Mouse (Mus musculus): ENCODE measurements at regions not wholly inside any gene's neighbourhood (a gene's known extent, or its start where the extent isn't known, plus 50 kb on each side); places are given as distances from the start of the nearest gene placed in this dataset.

GRCm38 (mm10) chr9:50191136-50191535 lies 153.6 kb downstream of the Rpl10-ps3 start:
- H3K4me3 ChIP-seq (replicated peaks; ENCODE audit: low read length) = no peak overlapping the region
- ATAC-seq (ENCODE audit: low FRiP score) (no peak), DNase-seq (ENCODE audit: low spot score) (no peak)
- no peak overlapping the region for H3K9ac ChIP-seq
- 14% methylated on average over 3 of the region's 3 CpGs for WGBS
- no peaks in the 10 kb centered on the region for H3K27me3 ChIP-seq (ENCODE audit: control insufficient read depth, insufficient read depth, low read length)
- no peaks in the 10 kb centered on the region for H3K9me3 ChIP-seq (ENCODE audit: control insufficient read depth, low read length)
- no peaks in the 10 kb centered on the region for H3K36me3 ChIP-seq (replicated peaks; ENCODE audit: control insufficient read depth, insufficient read depth)
- 0 out of 2 replicates have a peak, but pooled peaks cover 3% of the 10 kb centered on the region for H3K4me1 ChIP-seq (replicated peaks; ENCODE audit: control insufficient read depth, insufficient read depth, low read length)
- H3K4me2 ChIP-seq (replicated peaks) = no peak overlapping the region
- H3K27ac ChIP-seq = no peak overlapping the region

GRCm38 (mm10) chr9:50188576-50189070 lies 156.1 kb downstream of the Rpl10-ps3 start:
- Histone ChIP-seq H3K27me3 (ENCODE audit: control insufficient read depth, insufficient read depth, low read length) (no peaks in the 10 kb centered on the region), H3K36me3 (replicated peaks; ENCODE audit: control insufficient read depth, insufficient read depth) (no peaks in the 10 kb centered on the region), H3K4me3 (replicated peaks; ENCODE audit: low read length) (no peak overlapping the region), H3K4me2 (replicated peaks) (no peak overlapping the region), H3K9me3 (ENCODE audit: control insufficient read depth, low read length) (no peaks in the 10 kb centered on the region), H3K27ac (no peak overlapping the region), H3K4me1 (replicated peaks; ENCODE audit: control insufficient read depth, insufficient read depth, low read length) (0 out of 2 replicates have a peak, but pooled peaks cover 3% of the 10 kb centered on the region), H3K9ac (no peak overlapping the region)
- 65% methylated on average over 6 of the region's 6 CpGs for WGBS
- no peak for ATAC-seq (ENCODE audit: low FRiP score)
- DNase-seq (ENCODE audit: low spot score) = no peak

- 0 out of 2 replicates have a peak, but pooled peaks cover 4% of the 10 kb centered on the region for H3K9me3 ChIP-seq (ENCODE audit: control insufficient read depth, low read length)
- WGBS = 56% methylated on average over 2 of the region's 2 CpGs
- H3K27me3 ChIP-seq (ENCODE audit: control insufficient read depth, insufficient read depth, low read length) = no peaks in the 10 kb centered on the region
- H3K4me1 ChIP-seq (replicated peaks; ENCODE audit: control insufficient read depth, insufficient read depth, low read length) = no peaks in the 10 kb centered on the region
- no peak for DNase-seq (ENCODE audit: low spot score)
- no peaks in the 10 kb centered on the region for H3K36me3 ChIP-seq (replicated peaks; ENCODE audit: control insufficient read depth, insufficient read depth)
- no peak overlapping the region for H3K27ac ChIP-seq
- no peak overlapping the region for H3K4me3 ChIP-seq (replicated peaks; ENCODE audit: low read length)
- H3K4me2 ChIP-seq (replicated peaks) = no peak overlapping the region
- no peak overlapping the region for H3K9ac ChIP-seq
- ATAC-seq (ENCODE audit: low FRiP score) = no peak
These were observed 163.4 kb downstream of the Rpl10-ps3 start for GRCm38 (mm10) chr9:50181360-50181759.

GRCm38 (mm10) chr9:50176131-50176530 lies 168.6 kb downstream of the Rpl10-ps3 start:
- no peak for DNase-seq (ENCODE audit: low spot score)
- no peak for ATAC-seq (ENCODE audit: low FRiP score)
- no peak overlapping the region for H3K27ac ChIP-seq
- H3K4me1 ChIP-seq (replicated peaks; ENCODE audit: control insufficient read depth, insufficient read depth, low read length) = no peaks in the 10 kb centered on the region
- H3K9me3 ChIP-seq (ENCODE audit: control insufficient read depth, low read length) = 0 out of 2 replicates have a peak, but pooled peaks cover 4% of the 10 kb centered on the region
- H3K4me3 ChIP-seq (replicated peaks; ENCODE audit: low read length) = no peak overlapping the region
- no peak overlapping the region for H3K9ac ChIP-seq
- H3K36me3 ChIP-seq (replicated peaks; ENCODE audit: control insufficient read depth, insufficient read depth) = no peaks in the 10 kb centered on the region
- WGBS = 95% methylated on average over 2 of the region's 2 CpGs
- no peak overlapping the region for H3K4me2 ChIP-seq (replicated peaks)
- no peaks in the 10 kb centered on the region for H3K27me3 ChIP-seq (ENCODE audit: control insufficient read depth, insufficient read depth, low read length)

GRCm38 (mm10) chr9:50171826-50172464 lies 172.8 kb downstream of the Rpl10-ps3 start:
- H3K4me3 ChIP-seq (replicated peaks; ENCODE audit: low read length) = no peak overlapping the region
- WGBS = 20% methylated on average over 7 of the region's 7 CpGs
- H3K36me3 ChIP-seq (replicated peaks; ENCODE audit: control insufficient read depth, insufficient read depth) = no peaks in the 10 kb centered on the region
- H3K27ac ChIP-seq = peak overlapping the region; percentile 51
- ATAC-seq (ENCODE audit: low FRiP score) (peak; percentile 70; the same call in 1 of the 2 replicates), DNase-seq (ENCODE audit: low spot score) (peak; percentile 93)
- no peaks in the 10 kb centered on the region for H3K27me3 ChIP-seq (ENCODE audit: control insufficient read depth, insufficient read depth, low read length)
- H3K9me3 ChIP-seq (ENCODE audit: control insufficient read depth, low read length) = no peaks in the 10 kb centered on the region
- H3K4me2 ChIP-seq (replicated peaks) = peak overlapping the region; percentile 45
- H3K9ac ChIP-seq = no peak overlapping the region
- no peaks in the 10 kb centered on the region; the same call in 1 of the 2 replicates for H3K4me1 ChIP-seq (replicated peaks; ENCODE audit: control insufficient read depth, insufficient read depth, low read length)

- Histone ChIP-seq H3K9ac (no peak overlapping the region), H3K36me3 (replicated peaks; ENCODE audit: control insufficient read depth, insufficient read depth) (no peaks in the 10 kb centered on the region), H3K27ac (no peak overlapping the region), H3K4me2 (replicated peaks) (no peak overlapping the region), H3K9me3 (ENCODE audit: control insufficient read depth, low read length) (no peaks in the 10 kb centered on the region), H3K27me3 (ENCODE audit: control insufficient read depth, insufficient read depth, low read length) (no peaks in the 10 kb centered on the region), H3K4me3 (replicated peaks; ENCODE audit: low read length) (no peak overlapping the region), H3K4me1 (replicated peaks; ENCODE audit: control insufficient read depth, insufficient read depth, low read length) (no peaks in the 10 kb centered on the region; the same call in 1 of the 2 replicates)
- DNase-seq (ENCODE audit: low spot score) = no peak
- no peak for ATAC-seq (ENCODE audit: low FRiP score)
- 85% methylated on average over 2 of the region's 2 CpGs for WGBS
These were observed 173.6 kb downstream of the Rpl10-ps3 start for GRCm38 (mm10) chr9:50171164-50171563.

GRCm38 (mm10) chr9:50170637-50171036 lies 174.1 kb downstream of the Rpl10-ps3 start:
- 90% methylated on average over 5 of the region's 5 CpGs for WGBS
- H3K36me3 ChIP-seq (replicated peaks; ENCODE audit: control insufficient read depth, insufficient read depth) = no peaks in the 10 kb centered on the region
- H3K27me3 ChIP-seq (ENCODE audit: control insufficient read depth, insufficient read depth, low read length) = no peaks in the 10 kb centered on the region
- no peak overlapping the region for H3K27ac ChIP-seq
- DNase-seq (ENCODE audit: low spot score) = no peak
- no peak overlapping the region for H3K4me3 ChIP-seq (replicated peaks; ENCODE audit: low read length)
- ATAC-seq (ENCODE audit: low FRiP score) = no peak
- no peaks in the 10 kb centered on the region; the same call in 1 of the 2 replicates for H3K4me1 ChIP-seq (replicated peaks; ENCODE audit: control insufficient read depth, insufficient read depth, low read length)
- no peaks in the 10 kb centered on the region for H3K9me3 ChIP-seq (ENCODE audit: control insufficient read depth, low read length)
- no peak overlapping the region for H3K4me2 ChIP-seq (replicated peaks)
- H3K9ac ChIP-seq = no peak overlapping the region

GRCm38 (mm10) chr9:50154618-50155017 lies 190.2 kb downstream of the Rpl10-ps3 start:
- Histone ChIP-seq H3K27ac (no peak overlapping the region), H3K4me3 (replicated peaks; ENCODE audit: low read length) (no peak overlapping the region), H3K4me1 (replicated peaks; ENCODE audit: control insufficient read depth, insufficient read depth, low read length) (no peaks in the 10 kb centered on the region), H3K36me3 (replicated peaks; ENCODE audit: control insufficient read depth, insufficient read depth) (no peaks in the 10 kb centered on the region), H3K4me2 (replicated peaks) (no peak overlapping the region), H3K9me3 (ENCODE audit: control insufficient read depth, low read length) (no peaks in the 10 kb centered on the region), H3K27me3 (ENCODE audit: control insufficient read depth, insufficient read depth, low read length) (no peaks in the 10 kb centered on the region), H3K9ac (no peak overlapping the region)
- ATAC-seq (ENCODE audit: low FRiP score) (no peak), DNase-seq (ENCODE audit: low spot score) (no peak)
- 88% methylated on average over 3 of the region's 3 CpGs for WGBS

- Histone ChIP-seq H3K4me3 (replicated peaks; ENCODE audit: low read length) (no peak overlapping the region), H3K4me1 (replicated peaks; ENCODE audit: control insufficient read depth, insufficient read depth, low read length) (no peaks in the 10 kb centered on the region), H3K36me3 (replicated peaks; ENCODE audit: control insufficient read depth, insufficient read depth) (no peaks in the 10 kb centered on the region), H3K4me2 (replicated peaks) (no peak overlapping the region), H3K27me3 (ENCODE audit: control insufficient read depth, insufficient read depth, low read length) (no peaks in the 10 kb centered on the region), H3K9ac (no peak overlapping the region), H3K27ac (no peak overlapping the region), H3K9me3 (ENCODE audit: control insufficient read depth, low read length) (no peaks in the 10 kb centered on the region)
- ATAC-seq (ENCODE audit: low FRiP score) (no peak), DNase-seq (ENCODE audit: low spot score) (no peak)
These were observed 194.7 kb downstream of the Rpl10-ps3 start for GRCm38 (mm10) chr9:50150091-50150490.

Data from hindbrain, embryonic 14.5 days (tissue).